Mouse (Mus musculus) left cerebral cortex, adult 18-20 months (tissue): ENCODE results near the gene Porcn. TPM values are rescaled to one million over a fixed set of nuclear protein-coding genes. Genes with fewer than 3 reads are reported as not detected.

Source experiments
- DNase-seq, 2 experiments: peaks; one replicate each; pipeline ENCODE4 v3.0.0; 2021 to 2022; ENCODE audit warnings: low spot score in 2 of 2, mixed read lengths in 1 of 2
- total RNA-seq, 2 experiments: library from RNA; stranded (reverse); gene quantifications; 2 replicates each; pipeline ENCODE4 v1.2.3; 2021

The Porcn gene
- total RNA-seq, 2 experiments from 2014 or later = 67.6 to 77.9 TPM

- no peak for DNase-seq
These were observed 421 bp upstream of the Porcn start for GRCm38 (mm10) chrX:8206694-8207197.

- peak; percentile 12 to 53 for DNase-seq
These were observed 774 bp downstream of the Porcn start for GRCm38 (mm10) chrX:8205551-8205950.

- no peak for DNase-seq
These were observed 1.2 kb downstream of the Porcn start for GRCm38 (mm10) chrX:8205088-8205487.

GRCm38 (mm10) chrX:8204076-8204475 lies 2.2 kb downstream of the Porcn start:
- no peak for DNase-seq

- no peak for DNase-seq
These were observed 3.2 kb downstream of the Porcn start for GRCm38 (mm10) chrX:8203105-8203504.

- peak; percentile 22 to 37 for DNase-seq
These were observed 13.0 kb downstream of the Porcn start, which contains the start of gene Ebp for GRCm38 (mm10) chrX:8193419-8193723. Gene Ebp (minus strand): TSS chrX:8193512.

GRCm38 (mm10) chrX:8192640-8193418 lies 13.5 kb downstream of the Porcn start:
- peak; percentile 67 to 77 for DNase-seq

- peak in 1 of 2 experiments; percentile 12 for DNase-seq
These were observed 14.1 kb downstream of the Porcn start for GRCm38 (mm10) chrX:8192126-8192639.

GRCm38 (mm10) chrX:8182871-8183540 lies 23.3 kb downstream of the Porcn start:
- no peak for DNase-seq

- DNase-seq = no peak
These were observed 26.7 kb downstream of the Porcn start for GRCm38 (mm10) chrX:8179646-8180045.

- DNase-seq = no peak
These were observed 27.5 kb downstream of the Porcn start for GRCm38 (mm10) chrX:8178871-8179270.

GRCm38 (mm10) chrX:8175504-8176385 lies 30.6 kb downstream of the Porcn start, which contains the start of gene Tbc1d25:
Gene Tbc1d25 (minus strand): TSS chrX:8176181.
- peak; percentile 68 to 77 for DNase-seq

- no peak for DNase-seq
These were observed 31.2 kb downstream of the Porcn start for GRCm38 (mm10) chrX:8175169-8175503.

GRCm38 (mm10) chrX:8167716-8168647 lies 38.3 kb downstream of the Porcn start:
- no peak for DNase-seq

GRCm38 (mm10) chrX:8164471-8164870 lies 41.9 kb downstream of the Porcn start:
- no peak for DNase-seq

- DNase-seq = no peak
These were observed 43.2 kb downstream of the Porcn start for GRCm38 (mm10) chrX:8163076-8163475.

GRCm38 (mm10) chrX:8145153-8145991 lies 61.0 kb downstream of the Porcn start, which contains the start of gene Rbm3:
Gene Rbm3 (minus strand): TSS chrX:8145880.
- DNase-seq = peak; percentile 86 to 88
